Mouse (Mus musculus): ENCODE data around the gene Junb.

Junb gene

GRCm38 (mm10) chr8:84970135-84970790, 8.3 kb downstream of the Junb start:
- peak; percentile 10 for DNase-seq

- peak; percentile 61 for DNase-seq
These were observed 9.0 kb downstream of the Junb start, which contains the start of the genes Gm49661, Prdx2 and Rnaseh2a for GRCm38 (mm10) chr8:84969241-84970134. Gene Gm49661 (minus strand): TSS chr8:84969433. Gene Prdx2 (plus strand): TSS chr8:84969587. Gene Rnaseh2a (minus strand): TSS chr8:84969767.

- DNase-seq = peak; percentile 10
These were observed 9.9 kb downstream of the Junb start for GRCm38 (mm10) chr8:84968650-84969049.

- peak; percentile 13 for DNase-seq
These were observed 10.8 kb downstream of the Junb start for GRCm38 (mm10) chr8:84967532-84968304.

- DNase-seq = no peak
These were observed 11.9 kb downstream of the Junb start for GRCm38 (mm10) chr8:84966603-84967002.

GRCm38 (mm10) chr8:84965731-84966291, 12.7 kb downstream of the Junb start:
- DNase-seq = peak; percentile 97

- DNase-seq = no peak
These were observed 14.6 kb downstream of the Junb start for GRCm38 (mm10) chr8:84963952-84964351.

- DNase-seq = no peak
These were observed 18.7 kb downstream of the Junb start for GRCm38 (mm10) chr8:84959811-84960210.

GRCm38 (mm10) chr8:84956768-84957167, 21.8 kb downstream of the Junb start:
- DNase-seq = peak; percentile 48

GRCm38 (mm10) chr8:84952612-84953255, 25.8 kb downstream of the Junb start:
- DNase-seq = no peak

- DNase-seq = no peak
These were observed 28.8 kb downstream of the Junb start for GRCm38 (mm10) chr8:84949753-84950152.

GRCm38 (mm10) chr8:84947241-84947545, 31.3 kb downstream of the Junb start:
- DNase-seq = no peak

GRCm38 (mm10) chr8:84946528-84947240, 31.8 kb downstream of the Junb start, which contains the start of gene Rtbdn:
Gene Rtbdn (plus strand): TSS chr8:84946991.
- no peak for DNase-seq

- DNase-seq = no peak
These were observed 32.6 kb downstream of the Junb start for GRCm38 (mm10) chr8:84945633-84946527.

GRCm38 (mm10) chr8:84945235-84945632, 33.3 kb downstream of the Junb start:
- peak; percentile 83 for DNase-seq

GRCm38 (mm10) chr8:84944478-84945160, 33.9 kb downstream of the Junb start:
- DNase-seq = peak; percentile 73

GRCm38 (mm10) chr8:84943699-84944098, 34.8 kb downstream of the Junb start:
- no peak for DNase-seq

GRCm38 (mm10) chr8:84937620-84938485, 40.7 kb downstream of the Junb start:
- DNase-seq = no peak
